Mouse (Mus musculus) kidney, adult 2 months (tissue): ENCODE measurements around the gene Ccnl1.

Source experiments
- CTCF ChIP-seq: fragments of 200-500 bp; conservative IDR thresholded peaks from 2 replicates; pipeline ENCODE4 v1.5.1; 2011; ENCODE audit warnings: low read depth, mild to moderate bottlenecking, control low read depth, low read length, moderate library complexity, mixed read lengths; ENCODE audit not compliant: insufficient read depth, insufficient read length
- POLR2A ChIP-seq: fragments of 200-500 bp; IDR thresholded peaks from one replicate; pipeline ENCODE4 v1.6.1; 2011; ENCODE audit warnings: low read depth, low read length, control low read depth

- TF ChIP-seq CTCF, result no peak
- no peak for TF ChIP-seq POLR2A
Measured at GRCm38 (mm10) chr3:65976296-65976695, 18.2 kb upstream of the Ccnl1 start.
